Mouse (Mus musculus) ovary, postnatal 36 days (tissue): ENCODE results near the gene Slc45a2.
A peak's percentile ranks its signal among the peaks of the same experiment; 100 is the strongest.
"Not testable (repeated sequence)": the region's sequence is repeated elsewhere in the genome, so short reads cannot be mapped to it uniquely, and the experiment has no call there.

ENCODE experiments used
- DNase-seq: peaks from one replicate; pipeline ENCODE4 v3.0.0; 2022; ENCODE audit warnings: low spot score, mixed read lengths

The Slc45a2 gene

DNA sequence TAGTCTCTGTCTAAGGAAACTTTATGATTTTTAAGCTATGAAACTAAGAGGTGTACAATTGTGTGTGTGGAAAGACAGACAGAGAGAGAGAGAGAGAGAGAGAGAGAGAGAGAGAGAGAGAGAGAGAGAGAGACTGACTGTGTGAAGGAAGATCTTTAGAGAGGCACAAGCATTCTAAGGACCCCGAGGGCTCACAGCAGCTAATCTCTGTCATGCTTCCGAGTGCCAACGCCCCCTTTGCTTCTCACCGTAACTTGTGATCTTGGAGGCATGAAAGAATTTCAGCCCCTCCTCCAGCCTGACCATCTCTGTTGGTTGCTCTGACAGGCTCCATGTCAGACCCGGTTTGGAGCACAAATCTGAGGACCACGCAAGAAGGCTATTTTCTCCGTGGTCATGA lies at the start of gene Slc45a2:
Gene Slc45a2, plus strand, starts transcription at position 301 of the 400 bp plus-strand sequence.
- no peak for DNase-seq

DNA sequence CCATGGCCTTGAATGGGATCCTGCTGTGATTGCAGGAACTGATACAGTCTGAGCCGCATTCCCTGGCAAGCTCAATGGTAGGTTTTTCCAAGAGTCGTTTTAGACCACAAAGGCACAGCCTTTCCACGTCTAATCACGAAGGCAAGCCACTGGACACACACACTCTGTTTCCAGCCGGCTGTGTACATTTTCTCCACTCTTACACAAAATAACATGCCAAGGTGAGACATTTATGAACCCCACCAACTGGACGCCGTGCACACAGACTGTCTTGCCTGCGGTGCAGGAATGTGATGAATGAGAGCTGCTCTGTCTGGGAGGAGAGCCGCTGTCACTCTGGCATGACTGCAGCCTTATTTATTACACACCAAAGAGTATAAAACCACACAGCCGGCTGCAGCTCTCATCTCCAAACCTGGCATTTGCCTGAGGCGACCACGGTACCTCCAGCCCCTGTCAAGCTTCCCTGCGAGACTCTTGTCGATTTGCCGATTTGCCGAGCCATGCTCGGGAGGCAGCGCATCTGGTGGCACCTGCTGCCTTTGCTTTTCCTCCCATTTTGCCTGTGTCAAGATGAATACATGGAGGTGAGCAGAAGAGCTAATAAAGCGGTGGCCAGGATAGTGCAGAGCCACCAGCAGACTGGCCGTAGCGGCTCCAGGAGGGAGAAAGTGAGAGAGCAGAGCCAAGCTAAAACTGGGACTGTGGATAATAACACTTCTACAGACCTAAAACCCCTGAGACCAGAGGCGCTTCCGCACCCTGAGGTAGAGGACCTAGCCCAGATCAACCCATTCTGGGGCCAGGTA lies 48.4 kb upstream of the Slc45a2 start, which contains the start of gene C1qtnf3:
Gene C1qtnf3, plus strand, starts transcription at position 382 of the 809 bp plus-strand sequence.
- DNase-seq = no peak

DNA sequence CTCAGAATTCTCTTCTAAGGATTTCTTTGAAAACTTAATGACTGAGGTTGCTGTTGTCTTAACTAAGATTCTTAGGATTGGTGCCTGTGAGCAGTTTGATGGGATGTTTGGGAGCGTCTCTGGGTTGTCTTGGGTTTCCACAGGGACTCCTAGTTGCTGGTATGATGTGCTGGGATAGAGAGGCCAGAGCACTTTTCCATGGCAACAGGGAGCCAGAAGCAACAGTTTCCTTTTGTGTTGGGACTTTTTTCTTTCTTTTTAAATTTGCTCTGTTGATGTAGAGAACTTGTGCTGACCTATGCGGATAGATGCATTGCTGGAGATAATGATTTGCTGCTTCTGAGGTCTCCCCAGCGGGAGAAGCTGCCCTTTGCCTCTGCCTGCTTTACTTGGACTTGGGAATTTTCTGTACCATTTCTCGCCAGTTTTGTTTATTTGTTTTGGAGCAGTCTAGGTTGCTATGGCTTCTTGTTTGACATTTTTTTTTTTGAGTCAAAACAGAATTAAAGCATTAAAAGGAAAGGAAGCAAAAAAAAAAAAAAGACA lies 47.7 kb upstream of the Slc45a2 start:
- DNase-seq = no peak

DNA sequence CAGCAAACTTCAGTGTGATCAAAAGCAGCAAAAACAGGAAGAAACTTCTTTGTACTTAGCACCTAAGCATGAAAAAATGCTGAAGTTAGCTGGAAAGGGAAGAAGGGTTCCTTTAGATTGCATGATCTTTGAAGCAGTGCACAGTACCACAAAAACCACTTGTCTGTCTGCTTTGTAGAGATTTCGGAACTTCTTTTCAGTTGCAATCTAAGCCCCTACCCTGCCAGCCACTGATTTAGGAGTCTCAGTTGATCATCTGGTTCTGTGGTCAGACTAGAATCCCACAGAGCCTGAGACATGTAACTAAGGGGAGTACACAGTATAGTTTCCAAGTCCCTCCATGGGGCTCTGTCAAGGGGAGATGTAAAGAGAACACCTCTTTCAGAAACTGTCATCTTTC lies 47.1 kb upstream of the Slc45a2 start:
- DNase-seq = no peak

DNA sequence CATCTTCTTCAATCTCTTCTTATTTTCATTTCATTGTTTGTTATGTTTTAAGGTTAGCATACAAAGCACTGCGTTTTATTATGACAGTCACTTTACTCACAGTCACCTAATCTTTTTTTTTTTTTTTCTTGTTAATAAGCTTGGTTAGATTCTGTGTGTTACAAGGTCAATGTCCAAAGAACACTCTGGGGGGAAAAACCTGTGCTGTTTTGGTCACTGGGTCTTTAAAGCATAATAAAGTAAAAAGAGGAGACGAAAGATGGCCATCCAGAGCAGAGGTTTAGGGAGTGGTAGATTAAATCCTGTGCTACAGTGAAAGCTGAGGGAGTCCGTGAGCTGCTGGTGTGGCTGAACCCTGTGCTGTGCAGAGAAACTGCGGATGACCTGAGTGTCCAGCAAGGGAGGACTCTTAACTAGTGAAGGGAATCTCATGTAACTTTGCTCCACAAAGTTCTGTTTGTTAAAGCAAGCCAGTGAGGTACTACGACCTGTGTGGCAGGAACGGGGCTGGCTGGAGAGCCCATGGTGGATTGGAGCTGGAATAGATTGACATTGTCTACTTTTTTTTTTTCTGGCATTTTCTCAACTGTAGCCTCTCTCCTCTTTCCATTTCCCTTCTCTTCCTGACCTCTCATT lies 46.0 kb upstream of the Slc45a2 start:
- no peak for DNase-seq

DNA sequence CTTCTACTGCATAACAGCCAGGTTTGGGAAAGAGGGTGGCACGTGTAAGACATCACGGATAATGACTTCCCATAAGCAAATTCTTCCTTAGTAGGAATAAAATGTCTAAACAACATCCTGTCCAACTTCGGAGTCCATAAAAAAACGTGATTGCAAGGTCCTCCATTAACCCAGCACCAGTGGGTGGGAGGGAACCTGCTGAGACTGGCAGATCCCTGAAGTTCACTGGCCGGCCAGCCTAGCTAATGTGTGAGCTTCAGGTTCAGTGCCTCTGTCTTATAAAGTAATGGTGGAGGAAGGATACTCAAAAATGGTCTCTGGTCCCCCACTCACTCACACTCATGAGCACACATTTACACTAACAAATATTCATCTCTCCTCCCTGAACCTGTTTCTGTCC lies 45.4 kb upstream of the Slc45a2 start:
- DNase-seq = no peak

DNA sequence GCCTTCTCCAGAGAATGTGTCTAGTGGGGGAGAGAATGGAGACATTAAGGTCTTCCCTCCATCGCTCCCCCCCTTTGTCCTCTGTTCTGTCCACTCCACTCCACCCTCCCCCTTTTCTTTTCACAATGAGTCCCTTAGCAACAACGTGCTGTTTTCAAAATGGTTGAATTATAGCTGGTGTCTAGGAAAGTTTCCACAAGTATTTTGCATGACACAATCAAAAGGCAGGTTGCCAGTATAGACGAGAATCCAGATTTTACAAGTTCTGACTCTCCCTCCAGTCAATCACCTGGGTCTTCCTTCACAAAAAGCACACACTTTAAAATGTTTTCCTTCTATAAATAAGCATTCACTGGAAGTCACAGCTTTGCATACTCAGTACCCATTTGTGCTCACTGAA lies 43.8 kb upstream of the Slc45a2 start:
- DNase-seq = no peak

DNA sequence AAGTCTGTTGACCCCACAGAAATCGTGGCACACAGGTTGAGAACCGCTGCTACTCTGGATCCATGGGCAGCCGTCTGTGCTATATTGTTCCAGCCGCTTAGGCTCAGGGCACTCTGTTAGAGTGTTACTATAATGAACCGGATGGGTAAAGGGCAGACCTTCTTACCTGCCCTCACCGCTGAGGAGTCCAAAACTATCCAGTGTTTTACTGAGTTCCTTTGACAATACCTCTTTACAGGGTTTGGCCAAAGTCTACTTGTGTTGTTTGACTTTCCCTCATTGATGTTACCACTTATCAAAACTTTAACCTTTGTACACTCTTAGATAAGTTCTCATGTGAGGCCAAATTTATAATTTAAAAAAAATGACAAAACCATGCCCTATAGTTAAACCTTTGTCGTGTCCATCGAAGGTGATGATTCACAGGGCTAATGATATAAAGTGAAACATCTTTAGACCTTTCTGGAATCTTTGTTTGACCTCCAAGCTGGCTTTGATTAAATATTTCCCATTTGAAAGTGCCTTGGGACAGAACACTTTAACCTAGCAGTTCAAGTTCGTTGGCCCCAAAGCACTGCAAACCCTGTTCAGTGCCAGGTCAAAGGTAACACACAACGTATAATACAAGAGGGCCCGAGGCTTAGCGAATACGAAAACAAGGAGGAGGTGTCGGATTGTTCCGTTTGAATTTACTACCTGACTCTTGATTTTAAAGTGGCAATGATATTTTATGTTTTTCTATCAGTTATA lies 41.1 kb upstream of the Slc45a2 start:
- DNase-seq = no peak

DNA sequence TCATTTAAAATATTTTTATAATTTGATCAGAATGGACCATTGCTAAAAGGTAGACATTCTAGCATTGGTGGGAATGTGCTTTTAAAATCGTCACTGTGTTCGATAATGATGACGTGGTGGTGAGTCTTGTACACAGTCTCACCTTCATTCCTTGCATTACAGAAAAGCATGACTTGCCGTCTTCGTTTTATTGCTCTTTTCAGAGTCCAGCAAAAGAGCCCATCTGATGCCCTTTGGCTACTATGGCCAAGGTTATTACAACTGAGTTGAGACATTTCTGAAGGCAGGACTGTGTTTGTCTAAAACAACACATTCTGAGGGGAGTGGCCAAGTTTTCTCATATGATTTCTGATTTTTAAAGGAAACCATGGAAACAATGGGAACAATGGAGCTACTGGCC lies 40.3 kb upstream of the Slc45a2 start:
- no peak for DNase-seq

DNA sequence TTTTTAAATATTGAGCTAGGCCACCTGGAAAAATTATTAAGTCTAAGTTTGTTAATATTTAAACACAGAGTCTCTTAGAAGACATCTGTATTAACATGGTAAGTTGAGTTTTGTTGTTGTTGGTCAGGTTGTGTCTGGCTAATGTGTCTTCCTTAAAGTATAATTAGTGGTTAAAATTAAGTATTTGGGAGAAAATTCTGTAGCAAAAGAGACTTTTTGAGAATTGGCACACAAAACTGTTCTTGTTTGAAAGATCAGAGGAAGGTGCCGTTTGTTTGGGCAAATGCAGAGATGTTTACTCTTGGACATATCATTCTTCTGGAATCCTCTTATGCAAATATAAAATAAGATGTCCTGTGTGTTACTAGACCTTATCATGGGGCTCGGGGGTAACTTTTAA lies 37.9 kb upstream of the Slc45a2 start:
- no peak for DNase-seq

DNA sequence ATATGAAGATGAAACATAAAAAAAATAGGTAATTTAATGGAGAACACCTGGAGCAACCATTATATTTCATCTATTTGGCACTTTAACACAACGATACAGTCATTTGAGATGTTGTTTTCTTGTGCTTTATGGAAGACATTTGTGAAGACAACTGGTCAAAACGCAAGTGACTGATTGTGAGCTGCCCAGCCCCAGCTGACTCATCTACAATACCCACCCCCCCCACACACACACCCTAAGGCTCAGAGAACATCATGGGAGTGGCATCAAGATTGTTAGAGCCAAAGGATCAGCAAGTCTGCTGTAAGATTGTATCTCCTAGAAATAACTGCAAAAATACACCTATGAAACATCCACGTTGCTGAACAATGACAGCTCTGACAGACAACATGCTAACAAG lies 31.1 kb upstream of the Slc45a2 start:
- DNase-seq = no peak

DNA sequence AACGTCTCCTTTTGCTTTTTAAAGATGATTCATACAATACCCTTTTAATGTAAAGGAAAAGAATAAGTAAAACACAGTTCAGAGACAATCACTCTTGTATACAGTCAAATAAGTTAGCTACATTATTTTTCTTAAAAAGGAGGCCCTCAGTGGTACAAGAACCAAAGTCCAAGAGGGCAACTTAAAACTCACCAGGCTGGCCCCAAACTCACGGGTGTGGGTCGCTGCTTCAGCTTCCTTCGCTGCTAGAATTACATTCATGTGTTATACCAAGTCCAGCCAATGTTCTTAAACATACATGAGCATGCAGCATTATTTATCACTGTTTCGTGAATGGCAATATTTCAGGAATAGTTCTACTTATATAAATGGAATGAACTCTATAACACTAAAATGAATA lies 29.7 kb upstream of the Slc45a2 start:
- no peak for DNase-seq

DNA sequence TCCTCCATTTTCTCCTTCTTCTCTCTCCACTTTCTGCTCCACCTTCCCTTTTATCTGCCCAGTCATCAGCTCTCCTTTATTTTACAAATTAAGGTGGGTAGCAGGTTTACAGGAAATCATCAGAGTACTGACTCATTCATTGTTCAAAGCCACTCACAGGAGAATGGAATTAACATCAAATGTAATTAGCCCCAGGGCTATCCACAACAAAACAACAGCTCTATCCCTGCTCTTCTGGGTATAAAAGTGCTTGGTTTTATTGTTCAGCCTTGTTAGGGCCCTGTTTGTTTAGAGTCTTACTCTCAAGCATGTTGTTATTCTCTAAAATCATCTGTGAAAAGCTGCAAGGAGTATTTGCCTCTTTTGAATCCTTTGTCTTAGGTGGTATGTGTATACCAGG lies 23.4 kb upstream of the Slc45a2 start:
- DNase-seq = no peak

DNA sequence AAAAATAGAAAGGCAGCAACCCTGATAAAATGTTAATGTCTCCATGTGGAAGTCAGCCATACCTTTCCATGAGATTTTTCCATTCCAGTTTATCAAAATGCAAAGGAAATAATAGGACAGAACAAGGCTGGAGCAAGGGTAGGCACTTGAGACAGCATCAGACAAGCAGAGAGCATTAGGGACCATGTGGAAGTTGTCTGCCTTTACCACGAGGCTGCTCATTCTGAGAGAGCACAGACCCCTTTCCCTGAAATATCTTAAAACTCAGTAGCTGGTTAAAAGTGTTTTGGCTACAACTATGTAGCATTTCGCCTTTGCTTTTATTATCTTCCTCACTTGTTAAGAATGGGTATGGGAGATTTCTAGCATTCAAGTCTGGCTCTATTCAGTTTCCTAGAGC lies 19.8 kb upstream of the Slc45a2 start:
- no peak for DNase-seq

DNA sequence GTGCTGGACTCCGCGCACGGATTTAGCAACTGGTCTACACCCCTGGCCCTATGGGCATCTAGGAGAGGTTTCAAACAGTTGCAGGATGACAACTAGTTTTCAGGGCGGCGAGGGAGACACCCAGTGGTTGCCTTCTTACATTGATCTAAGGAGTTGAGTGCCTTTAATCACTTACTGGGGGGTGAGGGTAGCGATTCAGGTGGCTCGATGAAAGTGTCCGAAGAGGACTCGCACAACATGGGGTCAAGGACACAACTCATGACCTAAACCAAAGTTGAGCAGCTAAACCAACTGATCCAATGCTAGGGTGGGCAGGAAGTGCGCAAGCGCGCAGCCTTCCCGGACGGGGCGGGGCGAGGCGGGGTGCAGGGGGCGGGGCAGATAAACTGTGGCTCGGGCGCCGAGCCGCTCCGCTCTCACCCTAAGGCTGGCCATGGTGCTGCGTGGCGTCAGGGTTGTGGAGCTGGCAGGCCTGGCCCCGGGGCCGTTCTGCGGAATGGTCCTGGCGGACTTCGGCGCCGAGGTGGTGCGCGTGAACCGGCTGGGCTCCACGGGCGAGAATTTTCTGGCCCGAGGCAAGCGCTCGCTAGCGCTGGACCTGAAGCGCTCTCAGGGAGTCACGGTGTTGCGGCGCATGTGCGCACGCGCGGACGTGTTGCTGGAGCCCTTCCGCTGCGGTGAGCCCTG lies 19.0 kb upstream of the Slc45a2 start, which contains the start of gene Amacr:
Gene Amacr, plus strand, starts transcription at position 380 of the 687 bp plus-strand sequence.
- DNase-seq = peak; percentile 88

DNA sequence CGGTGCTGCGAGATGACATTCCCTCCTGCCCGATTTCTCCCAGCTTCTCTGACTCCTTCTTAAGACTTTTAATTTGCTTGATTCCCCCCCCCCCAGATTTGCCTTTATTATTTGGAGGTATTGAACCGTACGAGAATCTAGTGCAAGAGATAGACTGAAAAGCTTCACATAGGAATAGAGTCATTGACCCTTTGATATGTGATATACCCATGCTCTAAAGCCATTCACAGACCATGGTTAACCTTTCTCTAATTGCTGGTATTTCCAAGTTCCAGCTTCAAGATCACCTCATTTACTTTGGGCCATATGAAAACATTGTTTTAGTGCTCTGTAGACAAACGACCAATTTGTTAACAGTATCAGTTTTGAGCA lies 18.5 kb upstream of the Slc45a2 start:
- no peak for DNase-seq

DNA sequence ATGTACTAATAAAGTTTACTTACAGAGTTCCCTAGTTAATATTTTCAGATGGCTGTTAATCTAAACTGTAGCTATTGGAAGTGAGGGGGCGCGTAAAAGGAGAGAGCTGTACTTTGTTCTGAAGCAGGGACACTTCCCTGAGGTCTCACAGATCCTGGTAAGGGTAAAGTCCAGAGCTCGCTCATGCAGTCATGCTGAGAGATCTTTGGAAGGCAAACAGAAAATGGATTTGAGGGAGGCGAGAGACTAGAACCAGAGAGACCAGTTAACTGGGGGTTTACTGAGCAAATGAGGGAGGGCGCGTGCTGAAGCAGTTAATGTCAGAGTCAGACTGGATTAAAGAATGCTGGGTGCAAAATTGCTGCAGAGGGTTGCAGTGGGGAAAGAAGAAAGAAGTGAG lies 14.8 kb upstream of the Slc45a2 start:
- no peak for DNase-seq

DNA sequence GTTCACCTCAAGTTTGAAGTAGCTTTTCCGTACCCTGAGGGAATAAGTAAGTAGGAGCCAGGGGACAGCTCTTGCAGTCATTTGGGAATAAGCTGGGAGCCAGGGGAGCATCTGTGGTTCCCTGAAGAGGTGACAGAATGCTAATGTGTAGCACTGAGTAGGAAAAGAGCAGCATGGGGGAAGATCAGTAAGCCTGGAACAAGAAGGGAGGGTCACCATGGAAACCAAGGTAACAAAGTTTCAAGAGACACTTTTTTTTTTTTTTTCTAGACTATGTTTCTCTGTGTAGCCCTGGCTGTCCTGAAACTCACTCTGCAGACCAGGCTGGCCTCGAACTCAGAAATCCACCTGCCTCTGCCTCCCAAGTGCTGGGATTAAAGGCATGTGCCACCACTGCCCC lies 14.0 kb upstream of the Slc45a2 start:
- DNase-seq = not testable (repeated sequence)

DNA sequence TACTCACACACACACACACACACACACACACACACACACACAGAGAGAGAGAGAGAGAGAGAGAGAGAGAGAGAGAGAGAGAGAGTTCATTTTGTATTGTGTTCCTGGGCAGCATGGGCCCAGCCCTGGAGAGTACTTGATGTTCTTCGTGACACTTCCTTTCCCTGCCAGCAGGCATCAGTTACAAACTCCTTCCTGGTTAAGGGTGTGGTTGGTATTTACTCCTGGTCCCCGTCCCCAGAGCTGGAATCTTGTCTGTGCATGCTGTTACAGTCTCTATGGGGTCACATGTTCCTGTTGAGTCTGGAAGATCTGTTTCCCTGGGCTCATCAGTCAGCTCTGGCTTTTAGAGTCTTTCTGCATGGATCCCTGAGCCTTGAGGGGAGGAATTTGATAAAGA lies 10.1 kb upstream of the Slc45a2 start:
- DNase-seq = no peak

DNA sequence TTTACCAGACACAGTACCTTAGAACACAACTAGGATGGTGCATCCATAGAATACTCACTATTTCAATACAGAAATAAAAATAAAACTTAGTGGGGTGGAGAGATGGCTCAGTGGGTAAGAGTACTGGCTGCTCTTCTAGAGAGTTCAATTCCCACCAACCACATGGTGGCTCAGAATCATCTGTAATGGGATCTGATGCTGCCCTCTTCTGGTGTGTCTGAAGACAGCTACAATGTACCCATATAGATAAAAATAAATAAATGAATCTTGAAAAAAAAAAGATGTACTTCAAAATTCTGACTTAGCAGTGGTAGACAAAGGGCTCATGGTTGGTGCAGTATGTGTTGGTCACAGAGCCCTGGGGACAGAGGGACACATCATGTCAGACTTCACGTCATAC lies 9.0 kb upstream of the Slc45a2 start:
- DNase-seq = no peak

DNA sequence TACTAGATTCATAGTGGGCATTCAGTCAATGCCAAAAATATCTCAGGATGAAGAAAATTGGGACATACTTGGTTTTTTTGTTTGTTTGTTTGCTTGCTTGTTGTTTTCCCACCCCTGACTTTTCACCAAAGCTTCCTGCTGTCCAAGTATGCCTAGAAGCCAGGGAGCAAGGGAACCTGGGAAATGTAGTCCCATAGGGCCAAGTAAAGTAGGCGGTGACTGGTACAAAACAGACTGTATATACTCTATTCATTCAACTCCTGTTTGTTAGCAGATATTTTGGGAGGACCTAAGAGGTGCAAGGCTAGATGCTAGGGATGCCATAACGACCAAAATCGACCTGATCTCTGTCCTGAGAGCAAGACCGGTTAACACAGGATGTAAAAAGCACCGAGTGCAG lies 689 bp upstream of the Slc45a2 start:
- no peak for DNase-seq

DNA sequence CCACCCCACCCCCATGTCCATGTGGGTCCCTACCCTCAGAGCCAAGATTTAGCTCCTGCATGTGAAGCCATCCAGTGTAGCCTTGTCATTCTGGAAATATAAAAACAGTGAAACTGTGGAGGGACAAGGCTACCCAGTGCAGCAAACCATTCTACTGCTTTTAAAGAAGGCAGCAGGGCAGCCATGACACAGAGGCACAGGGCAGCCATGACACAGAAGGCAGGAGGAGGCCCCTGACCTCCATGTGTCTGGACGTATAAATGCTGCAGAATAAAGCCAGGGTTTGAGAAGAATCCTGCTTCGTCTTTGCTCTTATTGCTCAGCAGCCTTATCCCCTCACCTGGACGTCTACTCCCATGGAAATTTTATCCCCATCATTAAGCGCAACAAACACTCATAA lies 3.3 kb downstream of the Slc45a2 start:
- no peak for DNase-seq
